Mouse (Mus musculus) ES-Bruce4 (cell line): Measurements from ENCODE around the gene Pkm. TPM values are rescaled to one million over a fixed set of nuclear protein-coding genes. Genes with fewer than 3 reads are reported as not detected.
A peak's percentile ranks its signal among the peaks of the same experiment; 100 is the strongest.

Experiments
- H3K27ac ChIP-seq: 2 replicates; pipeline ENCODE4 v1.5.1; 2012; ENCODE audit warnings: low read length, inconsistent platforms; ENCODE audit not compliant: insufficient read depth
- H3K27me3 ChIP-seq: 2 replicates; pipeline ENCODE4 v1.6.1; 2012; ENCODE audit warnings: mild to moderate bottlenecking, low read length, inconsistent platforms; ENCODE audit not compliant: control insufficient read depth, poor library complexity, insufficient read depth, severe bottlenecking
- H3K36me3 ChIP-seq: 2 replicates; pipeline ENCODE4 v1.6.1; 2012; ENCODE audit warnings: inconsistent platforms, mild to moderate bottlenecking, low read length, moderate library complexity; ENCODE audit not compliant: control insufficient read depth, poor library complexity, insufficient read depth, severe bottlenecking
- H3K4me1 ChIP-seq: one replicate; pipeline ENCODE4 v1.8.1; 2011; ENCODE audit warnings: low read length; ENCODE audit not compliant: control insufficient read depth, insufficient read depth
- H3K4me3 ChIP-seq: 2 replicates; pipeline ENCODE4 v1.5.1; 2011; ENCODE audit warnings: low read depth, mild to moderate bottlenecking, low read length
- H3K9ac ChIP-seq: 2 replicates; pipeline ENCODE4 v1.6.1; 2012; ENCODE audit warnings: low read depth, mild to moderate bottlenecking, inconsistent platforms; ENCODE audit not compliant: poor library complexity, severe bottlenecking
- H3K9me3 ChIP-seq: replicated peaks from 2 replicates; pipeline ENCODE4 v1.6.1; 2012; ENCODE audit warnings: mild to moderate bottlenecking, low read length, inconsistent platforms; ENCODE audit not compliant: control insufficient read depth, poor library complexity, insufficient read depth, severe bottlenecking
- CTCF ChIP-seq: IDR thresholded peaks from one replicate; pipeline ENCODE4 v1.8.1; 2011; ENCODE audit warnings: low read depth, low read length
- EP300 ChIP-seq: IDR thresholded peaks from 2 replicates; pipeline ENCODE4 v1.6.1; 2011; ENCODE audit warnings: low read depth, low read length; ENCODE audit not compliant: insufficient read depth
- POLR2A ChIP-seq: IDR thresholded peaks from one replicate; pipeline ENCODE4 v1.8.1; 2011; ENCODE audit warnings: low read length; ENCODE audit not compliant: insufficient read depth
- polyA plus RNA-seq: library from polyadenylated mRNA; stranded (reverse); fragments of >200 nt; gene quantifications from 2 replicates; pipeline ENCODE4 v1.2.4, GENCODE M21; 2011; ENCODE audit warnings: low read depth; ENCODE audit not compliant: missing spikeins, insufficient read depth, insufficient read length

Pkm gene
- polyA plus RNA-seq, 1 experiment: 2,433 TPM

- Histone ChIP-seq H3K27ac (no peak overlapping the region), H3K9ac (peak overlapping the region; percentile 57; the same call in 1 of the 2 replicates), H3K4me3 (peak overlapping the region; percentile 38), H3K27me3 (no peaks in the 10 kb centered on the region), H3K36me3 (no peaks in the 10 kb centered on the region), H3K4me1 (peaks cover 11% of the 10 kb centered on the region), H3K9me3 (no peaks in the 10 kb centered on the region)
- no peak for TF ChIP-seq EP300
- TF ChIP-seq POLR2A: no peak
- TF ChIP-seq CTCF: no peak
Measured at GRCm38 (mm10) chr9:59692145-59692544, 36.0 kb downstream of the Pkm start.

GRCm38 (mm10) chr9:59694571-59695450 lies 38.6 kb downstream of the Pkm start:
- peaks cover 8% of the 10 kb centered on the region for H3K4me1 ChIP-seq
- TF ChIP-seq EP300: no peak
- no peak overlapping the region for H3K4me3 ChIP-seq
- no peaks in the 10 kb centered on the region for H3K9me3 ChIP-seq
- no peaks in the 10 kb centered on the region for H3K36me3 ChIP-seq
- no peaks in the 10 kb centered on the region for H3K27me3 ChIP-seq
- no peak overlapping the region for H3K27ac ChIP-seq
- no peak overlapping the region for H3K9ac ChIP-seq

- Histone ChIP-seq H3K36me3 (no peaks in the 10 kb centered on the region), H3K27me3 (no peaks in the 10 kb centered on the region), H3K9me3 (no peaks in the 10 kb centered on the region), H3K27ac (no peak overlapping the region), H3K9ac (no peak overlapping the region), H3K4me1 (peaks cover 8% of the 10 kb centered on the region), H3K4me3 (no peak overlapping the region)
- TF ChIP-seq POLR2A: no peak
- no peak for TF ChIP-seq EP300
- TF ChIP-seq CTCF: no peak
Measured at GRCm38 (mm10) chr9:59695451-59695813, 39.3 kb downstream of the Pkm start.

GRCm38 (mm10) chr9:59696381-59696780 lies 40.2 kb downstream of the Pkm start:
- Histone ChIP-seq H3K27me3 (no peaks in the 10 kb centered on the region), H3K9me3 (no peaks in the 10 kb centered on the region), H3K4me1 (peaks cover 5% of the 10 kb centered on the region), H3K27ac (no peak overlapping the region), H3K9ac (no peak overlapping the region), H3K36me3 (no peaks in the 10 kb centered on the region), H3K4me3 (no peak overlapping the region)
- TF ChIP-seq CTCF (no peak), EP300 (no peak), POLR2A (no peak)

GRCm38 (mm10) chr9:59701094-59701493 lies 44.9 kb downstream of the Pkm start:
- H3K4me3 ChIP-seq: no peak overlapping the region
- H3K27me3 ChIP-seq: no peaks in the 10 kb centered on the region
- H3K4me1 ChIP-seq: no peaks in the 10 kb centered on the region
- no peak overlapping the region for H3K27ac ChIP-seq
- no peaks in the 10 kb centered on the region for H3K36me3 ChIP-seq
- H3K9ac ChIP-seq: no peak overlapping the region
- no peaks in the 10 kb centered on the region for H3K9me3 ChIP-seq
- TF ChIP-seq POLR2A: no peak
- no peak for TF ChIP-seq CTCF
- no peak for TF ChIP-seq EP300

GRCm38 (mm10) chr9:59703099-59703498 lies 46.9 kb downstream of the Pkm start:
- no peak overlapping the region for H3K9ac ChIP-seq
- H3K36me3 ChIP-seq: no peaks in the 10 kb centered on the region
- no peaks in the 10 kb centered on the region for H3K27me3 ChIP-seq
- peaks cover 4% of the 10 kb centered on the region for H3K4me1 ChIP-seq
- H3K27ac ChIP-seq: no peak overlapping the region
- H3K9me3 ChIP-seq: no peaks in the 10 kb centered on the region
- H3K4me3 ChIP-seq: no peak overlapping the region
- TF ChIP-seq EP300 (no peak), CTCF (no peak), POLR2A (no peak)
